Mouse (Mus musculus): ENCODE data around the gene Arhgef33. TPM values are rescaled to one million over a fixed set of nuclear protein-coding genes. Genes with fewer than 3 reads are reported as not detected.

Gene Arhgef33
- polyA plus RNA-seq, 1 experiment from 2014 or later, result 2.2 TPM

DNA sequence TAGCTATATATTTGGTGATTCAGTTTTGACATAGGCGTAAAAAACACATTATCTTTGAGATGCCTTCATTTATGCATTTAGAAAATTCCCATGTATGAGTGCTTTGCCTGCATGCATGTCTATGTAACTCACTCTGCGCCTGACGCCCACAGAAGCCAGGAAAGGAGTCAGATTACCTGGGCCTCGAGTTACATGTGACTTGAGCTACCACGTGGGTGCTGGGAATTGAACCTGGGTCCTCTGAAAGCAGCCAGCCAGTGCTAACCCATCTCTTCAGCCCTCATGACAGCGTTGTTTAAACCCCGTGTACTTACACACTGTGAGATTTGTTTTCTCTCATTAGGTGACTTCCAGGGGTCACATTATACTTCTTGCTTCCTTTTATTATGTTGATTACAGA is 17.3 kb downstream of the Arhgef33 start:
- Histone ChIP-seq H3K4me2 (replicated peaks; ENCODE audit: low read depth, low read length) (no peak overlapping the region), H3K9me3 (ENCODE audit: control insufficient read depth, low read length) (no peaks in the 10 kb centered on the region), H3K4me1 (ENCODE audit: control insufficient read depth, insufficient read depth, low read length) (no peaks in the 10 kb centered on the region), H3K27ac (ENCODE audit: low read depth, low read length) (no peak overlapping the region), H3K9ac (ENCODE audit: low read depth, low read length) (no peak overlapping the region), H3K36me3 (ENCODE audit: control insufficient read depth, insufficient read depth, low read length) (no peaks in the 10 kb centered on the region), H3K4me3 (ENCODE audit: low read length) (no peak overlapping the region), H3K27me3 (ENCODE audit: control insufficient read depth, insufficient read depth, low read length) (no peaks in the 10 kb centered on the region)
- no peak for ATAC-seq (ENCODE audit: low FRiP score, low TSS enrichment)
- WGBS, result 78% methylated on average over 7 of the region's 7 CpGs

DNA sequence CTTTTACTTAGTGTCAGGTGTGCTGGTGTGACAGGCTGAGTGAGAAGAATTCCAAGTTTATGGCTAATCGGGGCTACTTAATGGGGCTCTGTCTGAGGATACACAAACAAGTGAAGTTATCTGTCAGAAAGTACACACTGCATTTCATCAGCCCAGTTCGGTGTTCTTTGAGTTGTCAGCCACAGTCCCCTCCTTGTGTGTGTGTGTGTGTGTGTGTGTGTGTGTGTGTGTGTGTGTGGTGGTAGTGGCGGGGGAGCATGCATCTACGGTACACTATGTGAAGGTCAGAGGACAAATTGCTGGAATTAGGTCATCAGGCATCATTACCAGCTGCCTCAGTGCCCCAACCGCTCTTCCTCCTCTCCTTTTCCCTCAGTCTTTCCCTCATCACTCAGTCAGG is 18.2 kb downstream of the Arhgef33 start:
- WGBS, result 82% methylated on average over 5 of the region's 5 CpGs
- Histone ChIP-seq H3K4me1 (ENCODE audit: control insufficient read depth, insufficient read depth, low read length) (no peaks in the 10 kb centered on the region), H3K9me3 (ENCODE audit: control insufficient read depth, low read length) (no peaks in the 10 kb centered on the region), H3K36me3 (ENCODE audit: control insufficient read depth, insufficient read depth, low read length) (no peaks in the 10 kb centered on the region), H3K27ac (ENCODE audit: low read depth, low read length) (no peak overlapping the region), H3K9ac (ENCODE audit: low read depth, low read length) (no peak overlapping the region), H3K4me3 (ENCODE audit: low read length) (no peak overlapping the region), H3K4me2 (replicated peaks; ENCODE audit: low read depth, low read length) (no peak overlapping the region), H3K27me3 (ENCODE audit: control insufficient read depth, insufficient read depth, low read length) (no peaks in the 10 kb centered on the region)
- no peak for ATAC-seq (ENCODE audit: low FRiP score, low TSS enrichment)

DNA sequence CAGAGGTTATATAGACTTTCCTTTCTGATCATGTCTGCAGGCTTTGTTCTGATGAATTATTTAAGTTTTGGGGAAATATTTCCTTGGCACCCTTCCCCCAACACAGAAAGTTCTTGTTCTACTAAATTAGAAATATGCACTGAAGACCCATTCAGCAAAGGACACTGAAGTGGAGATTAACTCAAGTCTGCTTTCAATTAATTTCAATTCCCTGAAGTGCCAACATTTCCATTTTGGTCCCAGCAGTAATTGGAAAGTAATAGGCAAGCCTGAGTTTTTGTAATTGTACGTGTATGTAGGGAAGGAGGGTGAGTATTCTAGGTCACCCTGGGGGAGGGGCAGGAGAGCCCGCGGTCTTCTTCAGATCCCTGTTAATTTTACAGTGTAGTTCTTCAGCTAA is 19.2 kb downstream of the Arhgef33 start:
- no peak overlapping the region for H3K9ac ChIP-seq (ENCODE audit: low read depth, low read length)
- H3K9me3 ChIP-seq (ENCODE audit: control insufficient read depth, low read length), result no peaks in the 10 kb centered on the region
- H3K27me3 ChIP-seq (ENCODE audit: control insufficient read depth, insufficient read depth, low read length), result no peaks in the 10 kb centered on the region
- H3K4me1 ChIP-seq (ENCODE audit: control insufficient read depth, insufficient read depth, low read length), result no peaks in the 10 kb centered on the region
- H3K27ac ChIP-seq (ENCODE audit: low read depth, low read length), result no peak overlapping the region
- WGBS, result 84% methylated on average over 3 of the region's 3 CpGs
- no peaks in the 10 kb centered on the region for H3K36me3 ChIP-seq (ENCODE audit: control insufficient read depth, insufficient read depth, low read length)
- H3K4me3 ChIP-seq (ENCODE audit: low read length), result no peak overlapping the region
- H3K4me2 ChIP-seq (replicated peaks; ENCODE audit: low read depth, low read length), result no peak overlapping the region
- ATAC-seq (ENCODE audit: low FRiP score, low TSS enrichment), result no peak

DNA sequence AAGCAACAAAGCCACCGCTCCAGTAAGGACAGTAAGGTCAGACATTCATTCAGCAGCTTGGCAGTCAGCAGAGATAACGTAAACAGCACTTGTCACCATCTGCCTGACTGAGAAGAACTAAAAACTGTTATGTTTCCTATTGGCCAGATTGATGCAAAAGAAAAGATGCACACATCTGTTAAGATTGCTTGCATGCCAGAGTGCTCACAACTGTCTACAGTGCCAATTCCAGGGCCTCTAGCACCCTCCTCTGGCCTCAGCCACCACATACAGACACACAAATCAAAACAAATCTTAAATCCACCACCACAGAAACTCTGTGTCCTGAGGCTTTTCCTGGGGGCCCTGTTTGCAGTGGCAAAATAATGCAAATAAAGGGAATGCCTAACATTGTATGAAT is 25.2 kb downstream of the Arhgef33 start:
- Histone ChIP-seq H3K27me3 (ENCODE audit: control insufficient read depth, insufficient read depth, low read length) (no peaks in the 10 kb centered on the region), H3K9me3 (ENCODE audit: control insufficient read depth, low read length) (no peaks in the 10 kb centered on the region), H3K4me2 (replicated peaks; ENCODE audit: low read depth, low read length) (no peak overlapping the region), H3K36me3 (ENCODE audit: control insufficient read depth, insufficient read depth, low read length) (no peaks in the 10 kb centered on the region), H3K9ac (ENCODE audit: low read depth, low read length) (no peak overlapping the region), H3K4me1 (ENCODE audit: control insufficient read depth, insufficient read depth, low read length) (no peaks in the 10 kb centered on the region), H3K4me3 (ENCODE audit: low read length) (no peak overlapping the region), H3K27ac (ENCODE audit: low read depth, low read length) (no peak overlapping the region)
- WGBS, result 85% methylated on average over 2 of the region's 2 CpGs
- no peak for ATAC-seq (ENCODE audit: low FRiP score, low TSS enrichment)

DNA sequence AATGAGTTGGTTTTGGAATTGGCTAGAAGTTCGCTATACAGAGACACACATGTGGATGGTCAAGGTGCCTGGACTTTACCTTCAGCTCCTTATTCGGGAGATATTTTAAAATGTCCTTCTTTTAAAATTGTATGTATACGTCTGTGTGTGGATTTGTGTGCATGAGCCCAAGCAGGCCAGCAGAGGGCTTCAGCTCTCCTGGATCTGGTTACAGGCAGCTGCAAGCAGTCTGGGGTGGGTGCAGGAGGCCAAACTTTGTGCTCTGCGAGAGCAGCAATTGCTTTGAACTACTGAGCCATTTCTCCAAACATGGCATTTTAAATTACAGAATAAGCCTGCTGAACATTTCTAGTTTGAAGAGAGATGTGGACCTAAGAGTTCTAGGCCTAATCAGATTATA is 38.1 kb downstream of the Arhgef33 start:
- H3K9me3 ChIP-seq (ENCODE audit: control insufficient read depth, low read length), result no peaks in the 10 kb centered on the region
- H3K4me3 ChIP-seq (ENCODE audit: low read length), result no peak overlapping the region
- H3K9ac ChIP-seq (ENCODE audit: low read depth, low read length), result no peak overlapping the region
- no peaks in the 10 kb centered on the region for H3K36me3 ChIP-seq (ENCODE audit: control insufficient read depth, insufficient read depth, low read length)
- H3K4me1 ChIP-seq (ENCODE audit: control insufficient read depth, insufficient read depth, low read length), result no peaks in the 10 kb centered on the region
- no peak for ATAC-seq (ENCODE audit: low FRiP score, low TSS enrichment)
- no peak overlapping the region for H3K4me2 ChIP-seq (replicated peaks; ENCODE audit: low read depth, low read length)
- WGBS, result 74% methylated on average over 4 of the region's 4 CpGs
- no peaks in the 10 kb centered on the region for H3K27me3 ChIP-seq (ENCODE audit: control insufficient read depth, insufficient read depth, low read length)
- H3K27ac ChIP-seq (ENCODE audit: low read depth, low read length), result no peak overlapping the region

DNA sequence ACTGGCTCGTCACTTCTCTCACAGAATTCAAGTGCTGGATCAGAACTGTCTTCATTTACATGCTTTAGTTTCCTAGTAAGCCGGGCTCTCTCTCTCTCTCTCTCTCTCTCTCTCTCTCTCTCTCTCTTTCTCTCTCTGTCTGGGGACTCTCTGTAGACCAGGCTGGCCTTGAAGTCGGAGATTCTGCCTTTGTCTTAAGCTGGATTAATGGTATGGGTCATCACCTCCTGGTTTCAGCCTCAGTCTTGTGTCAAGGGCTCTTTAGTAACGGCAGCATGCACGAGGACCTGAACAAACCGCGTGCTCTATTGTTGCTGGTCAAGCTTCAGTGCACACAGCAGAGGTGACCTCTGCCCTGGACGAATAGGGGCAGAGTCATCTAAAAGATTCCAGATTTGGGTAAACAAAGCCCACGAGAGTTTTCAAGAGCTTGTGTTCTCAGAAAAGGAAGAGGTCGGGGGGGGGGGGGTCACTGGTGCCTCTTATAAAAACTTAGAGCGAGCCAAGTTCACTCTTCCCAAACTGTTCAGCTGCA is 39.5 kb downstream of the Arhgef33 start:
- Histone ChIP-seq H3K4me3 (ENCODE audit: low read length) (no peak overlapping the region), H3K27me3 (ENCODE audit: control insufficient read depth, insufficient read depth, low read length) (no peaks in the 10 kb centered on the region), H3K4me2 (replicated peaks; ENCODE audit: low read depth, low read length) (no peak overlapping the region), H3K9me3 (ENCODE audit: control insufficient read depth, low read length) (no peaks in the 10 kb centered on the region), H3K27ac (ENCODE audit: low read depth, low read length) (no peak overlapping the region), H3K9ac (ENCODE audit: low read depth, low read length) (no peak overlapping the region), H3K4me1 (ENCODE audit: control insufficient read depth, insufficient read depth, low read length) (no peaks in the 10 kb centered on the region), H3K36me3 (ENCODE audit: control insufficient read depth, insufficient read depth, low read length) (no peaks in the 10 kb centered on the region)
- no peak for ATAC-seq (ENCODE audit: low FRiP score, low TSS enrichment)
- WGBS, result 38% methylated on average over 11 of the region's 11 CpGs

DNA sequence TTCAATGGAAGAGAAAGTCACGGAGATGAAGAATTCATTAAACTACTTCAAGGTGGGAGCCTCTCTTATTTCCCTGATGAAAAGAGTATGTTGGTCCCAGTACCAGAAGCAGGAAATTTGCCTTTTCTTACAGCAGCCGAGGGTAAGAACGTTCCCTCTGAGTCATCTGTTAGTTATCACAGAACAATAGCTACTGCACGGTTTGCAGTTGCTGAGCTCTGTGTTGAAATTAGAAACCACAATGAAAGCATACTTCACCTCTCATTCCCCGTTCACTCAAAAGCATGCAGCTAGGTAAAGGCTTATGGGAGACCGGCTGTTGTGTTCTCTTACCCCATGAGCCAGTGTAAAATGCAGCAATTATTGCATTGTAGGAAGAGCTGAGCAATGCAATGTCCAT is 40.0 kb downstream of the Arhgef33 start:
- no peak for ATAC-seq (ENCODE audit: low FRiP score, low TSS enrichment)
- Histone ChIP-seq H3K9me3 (ENCODE audit: control insufficient read depth, low read length) (no peaks in the 10 kb centered on the region), H3K27me3 (ENCODE audit: control insufficient read depth, insufficient read depth, low read length) (no peaks in the 10 kb centered on the region), H3K27ac (ENCODE audit: low read depth, low read length) (no peak overlapping the region), H3K36me3 (ENCODE audit: control insufficient read depth, insufficient read depth, low read length) (no peaks in the 10 kb centered on the region), H3K9ac (ENCODE audit: low read depth, low read length) (no peak overlapping the region), H3K4me3 (ENCODE audit: low read length) (no peak overlapping the region), H3K4me1 (ENCODE audit: control insufficient read depth, insufficient read depth, low read length) (no peaks in the 10 kb centered on the region), H3K4me2 (replicated peaks; ENCODE audit: low read depth, low read length) (no peak overlapping the region)
- 60% methylated on average over 6 of the region's 6 CpGs for WGBS

DNA sequence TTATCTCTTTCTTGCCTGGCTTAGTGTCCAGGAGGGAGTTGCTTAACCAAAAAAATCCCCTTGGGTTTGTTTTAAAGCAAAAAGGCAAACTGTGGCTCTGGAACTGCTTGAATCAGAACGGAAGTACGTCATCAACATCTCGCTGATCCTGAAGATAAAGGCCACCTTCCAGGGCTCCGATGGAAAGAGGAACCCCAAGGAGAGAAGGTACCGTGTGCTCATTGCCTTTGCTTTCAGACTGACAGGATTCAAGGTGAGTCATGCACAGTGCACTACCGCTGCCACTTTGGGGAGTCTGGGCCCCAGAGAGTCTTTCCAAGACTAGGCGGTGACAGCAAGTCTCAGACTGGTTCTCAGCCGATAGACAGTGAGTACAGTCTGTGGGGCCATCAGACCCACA is 53.0 kb downstream of the Arhgef33 start:
- ATAC-seq (ENCODE audit: low FRiP score, low TSS enrichment), result no peak
- Histone ChIP-seq H3K27ac (ENCODE audit: low read depth, low read length) (no peak overlapping the region), H3K4me3 (ENCODE audit: low read length) (no peak overlapping the region)

DNA sequence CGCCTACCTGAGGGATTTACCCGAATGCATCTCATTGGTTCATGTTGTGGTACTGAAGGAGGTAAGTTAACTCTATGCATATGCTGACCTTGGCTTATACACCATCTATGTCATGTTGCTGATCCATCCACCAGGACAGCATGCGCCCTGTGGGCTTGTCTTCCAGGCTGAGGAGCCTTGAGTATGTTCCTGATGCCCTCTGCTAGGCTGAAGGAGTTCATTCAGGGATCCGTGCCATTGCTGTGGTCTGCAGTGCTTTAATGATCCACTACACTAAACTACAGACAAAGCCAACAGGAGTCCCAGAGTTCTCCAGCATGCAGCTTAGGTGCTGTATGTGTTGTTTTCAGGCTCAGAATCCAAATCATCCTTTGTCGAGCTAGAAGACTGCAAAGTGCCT is 60.1 kb downstream of the Arhgef33 start:
- 90% methylated on average over 5 of the region's 5 CpGs for WGBS
- no peaks in the 10 kb centered on the region for H3K4me1 ChIP-seq (ENCODE audit: control insufficient read depth, insufficient read depth, low read length)
- H3K4me3 ChIP-seq (ENCODE audit: low read length), result no peak overlapping the region
- no peaks in the 10 kb centered on the region for H3K27me3 ChIP-seq (ENCODE audit: control insufficient read depth, insufficient read depth, low read length)
- no peak overlapping the region for H3K4me2 ChIP-seq (replicated peaks; ENCODE audit: low read depth, low read length)
- H3K27ac ChIP-seq (ENCODE audit: low read depth, low read length), result no peak overlapping the region
- no peak for ATAC-seq (ENCODE audit: low FRiP score, low TSS enrichment)
- no peak overlapping the region for H3K9ac ChIP-seq (ENCODE audit: low read depth, low read length)
- H3K36me3 ChIP-seq (ENCODE audit: control insufficient read depth, insufficient read depth, low read length), result no peaks in the 10 kb centered on the region
- H3K9me3 ChIP-seq (ENCODE audit: control insufficient read depth, low read length), result no peaks in the 10 kb centered on the region

More for the DNA sequence above, 53.0 kb downstream of the Arhgef33 start:
- WGBS, result 82% methylated on average over 8 of the region's 8 CpGs
- Histone ChIP-seq H3K27me3 (ENCODE audit: control insufficient read depth, insufficient read depth, low read length) (no peaks in the 10 kb centered on the region), H3K36me3 (ENCODE audit: control insufficient read depth, insufficient read depth, low read length) (no peaks in the 10 kb centered on the region), H3K9me3 (ENCODE audit: control insufficient read depth, low read length) (no peaks in the 10 kb centered on the region), H3K9ac (ENCODE audit: low read depth, low read length) (no peak overlapping the region), H3K4me2 (replicated peaks; ENCODE audit: low read depth, low read length) (no peak overlapping the region), H3K4me1 (ENCODE audit: control insufficient read depth, insufficient read depth, low read length) (no peaks in the 10 kb centered on the region)
